Mouse (Mus musculus): ENCODE data around the gene Hadhb.

GRCm38 (mm10) chr5:30127921-30128597 is 27.0 kb upstream of the Hadhb start:
- TF ChIP-seq CTCF (conservative IDR thresholded peaks at IDR 0.05 in 1 of 2, IDR thresholded peaks at IDR 0.05 in 1 of 2; ENCODE audit: low read depth in 2 of 2, low read length in 2 of 2), result no peak
- TF ChIP-seq SMC3 (IDR thresholded peaks at IDR 0.05; ENCODE audit: low read depth, low read length), result no peak
- TF ChIP-seq USF2 (conservative IDR thresholded peaks at IDR 0.05; ENCODE audit: low read depth, low read length), result no peak
- TF ChIP-seq EP300 (IDR thresholded peaks at IDR 0.05; ENCODE audit: low read length), result no peak
- TF ChIP-seq ETS1 (conservative IDR thresholded peaks at IDR 0.05; ENCODE audit: low read depth, low read length), result no peak
